Mouse (Mus musculus): ENCODE measurements at regions not wholly inside any gene's neighbourhood (a gene's known extent, or its start where the extent isn't known, plus 50 kb on each side); places are given as distances from the start of the nearest gene placed in this dataset.

- no peak for DNase-seq (ENCODE audit: low spot score)
- H3K36me3 ChIP-seq (replicated peaks; ENCODE audit: control insufficient read depth, insufficient read depth): no peaks in the 10 kb centered on the region
- 73% methylated on average over 4 of the region's 4 CpGs for whole genome bisulfite sequencing
- ATAC-seq (ENCODE audit: low FRiP score): no peak
- no peaks in the 10 kb centered on the region for H3K27me3 ChIP-seq (ENCODE audit: control insufficient read depth, insufficient read depth, low read length)
- H3K4me3 ChIP-seq (replicated peaks; ENCODE audit: low read length): no peak overlapping the region
- no peak overlapping the region for H3K27ac ChIP-seq
- no peaks in the 10 kb centered on the region for H3K9me3 ChIP-seq (ENCODE audit: control insufficient read depth, low read length)
- H3K9ac ChIP-seq: no peak overlapping the region
- H3K4me1 ChIP-seq (replicated peaks; ENCODE audit: control insufficient read depth, insufficient read depth, low read length): no peaks in the 10 kb centered on the region
- no peak overlapping the region for H3K4me2 ChIP-seq (replicated peaks)
Measured at GRCm38 (mm10) chr8:44812360-44812759, 122.9 kb upstream of the Fat1 start.

- 66% methylated on average over 13 of the region's 13 CpGs for WGBS
- H3K4me2 ChIP-seq (replicated peaks): no peak overlapping the region
Measured at GRCm38 (mm10) chr8:44817532-44818157, 117.6 kb upstream of the Fat1 start.

GRCm38 (mm10) chr8:44819270-44819669, 116.0 kb upstream of the Fat1 start:
- Histone ChIP-seq H3K27ac (no peak overlapping the region), H3K36me3 (replicated peaks; ENCODE audit: control insufficient read depth, insufficient read depth) (no peaks in the 10 kb centered on the region), H3K27me3 (ENCODE audit: control insufficient read depth, insufficient read depth, low read length) (no peaks in the 10 kb centered on the region), H3K9me3 (ENCODE audit: control insufficient read depth, low read length) (0 out of 2 replicates have a peak, but pooled peaks cover 5% of the 10 kb centered on the region), H3K9ac (no peak overlapping the region), H3K4me3 (replicated peaks; ENCODE audit: low read length) (no peak overlapping the region), H3K4me1 (replicated peaks; ENCODE audit: control insufficient read depth, insufficient read depth, low read length) (no peaks in the 10 kb centered on the region), H3K4me2 (replicated peaks) (no peak overlapping the region)
- no peak for DNase-seq (ENCODE audit: low spot score)
- ATAC-seq (ENCODE audit: low FRiP score): no peak
- 95% methylated on average over 3 of the region's 3 CpGs for WGBS

More at GRCm38 (mm10) chr8:44817532-44818157, 117.6 kb upstream of the Fat1 start:
- Histone ChIP-seq H3K36me3 (replicated peaks; ENCODE audit: control insufficient read depth, insufficient read depth) (no peaks in the 10 kb centered on the region), H3K9me3 (ENCODE audit: control insufficient read depth, low read length) (no peaks in the 10 kb centered on the region), H3K4me3 (replicated peaks; ENCODE audit: low read length) (no peak overlapping the region), H3K4me1 (replicated peaks; ENCODE audit: control insufficient read depth, insufficient read depth, low read length) (no peaks in the 10 kb centered on the region), H3K27me3 (ENCODE audit: control insufficient read depth, insufficient read depth, low read length) (no peaks in the 10 kb centered on the region), H3K9ac (no peak overlapping the region), H3K27ac (no peak overlapping the region)
- ATAC-seq (ENCODE audit: low FRiP score) (peak; percentile 34; the same call in 1 of the 2 replicates), DNase-seq (ENCODE audit: low spot score) (no peak)

GRCm38 (mm10) chr8:44819691-44820090, 115.6 kb upstream of the Fat1 start:
- H3K9me3 ChIP-seq (ENCODE audit: control insufficient read depth, low read length): 0 out of 2 replicates have a peak, but pooled peaks cover 5% of the 10 kb centered on the region
- WGBS: 89% methylated on average over 7 of the region's 7 CpGs
- H3K9ac ChIP-seq: no peak overlapping the region
- no peaks in the 10 kb centered on the region for H3K27me3 ChIP-seq (ENCODE audit: control insufficient read depth, insufficient read depth, low read length)
- no peak overlapping the region for H3K4me3 ChIP-seq (replicated peaks; ENCODE audit: low read length)
- H3K4me1 ChIP-seq (replicated peaks; ENCODE audit: control insufficient read depth, insufficient read depth, low read length): no peaks in the 10 kb centered on the region
- no peaks in the 10 kb centered on the region for H3K36me3 ChIP-seq (replicated peaks; ENCODE audit: control insufficient read depth, insufficient read depth)
- no peak for ATAC-seq (ENCODE audit: low FRiP score)
- H3K27ac ChIP-seq: no peak overlapping the region
- DNase-seq (ENCODE audit: low spot score): no peak
- H3K4me2 ChIP-seq (replicated peaks): no peak overlapping the region

GRCm38 (mm10) chr8:44825183-44825757, 110.0 kb upstream of the Fat1 start:
- 94% methylated on average over 6 of the region's 6 CpGs for WGBS
- no peaks in the 10 kb centered on the region for H3K36me3 ChIP-seq (replicated peaks; ENCODE audit: control insufficient read depth, insufficient read depth)
- 0 out of 2 replicates have a peak, but pooled peaks cover 3% of the 10 kb centered on the region for H3K4me1 ChIP-seq (replicated peaks; ENCODE audit: control insufficient read depth, insufficient read depth, low read length)
- DNase-seq (ENCODE audit: low spot score) (no peak), ATAC-seq (ENCODE audit: low FRiP score) (no peak)
- H3K27me3 ChIP-seq (ENCODE audit: control insufficient read depth, insufficient read depth, low read length): no peaks in the 10 kb centered on the region
- no peak overlapping the region for H3K9ac ChIP-seq
- no peak overlapping the region for H3K4me2 ChIP-seq (replicated peaks)
- H3K4me3 ChIP-seq (replicated peaks; ENCODE audit: low read length): no peak overlapping the region
- 0 out of 2 replicates have a peak, but pooled peaks cover 5% of the 10 kb centered on the region for H3K9me3 ChIP-seq (ENCODE audit: control insufficient read depth, low read length)
- H3K27ac ChIP-seq: no peak overlapping the region

- Histone ChIP-seq H3K4me3 (replicated peaks; ENCODE audit: low read length) (no peak overlapping the region), H3K27me3 (ENCODE audit: control insufficient read depth, insufficient read depth, low read length) (no peaks in the 10 kb centered on the region), H3K9me3 (ENCODE audit: control insufficient read depth, low read length) (0 out of 2 replicates have a peak, but pooled peaks cover 5% of the 10 kb centered on the region), H3K9ac (no peak overlapping the region), H3K4me2 (replicated peaks) (peak overlapping the region; percentile 28), H3K4me1 (replicated peaks; ENCODE audit: control insufficient read depth, insufficient read depth, low read length) (0 out of 2 replicates have a peak, but pooled peaks cover 3% of the 10 kb centered on the region), H3K27ac (no peak overlapping the region), H3K36me3 (replicated peaks; ENCODE audit: control insufficient read depth, insufficient read depth) (no peaks in the 10 kb centered on the region)
- 16% methylated on average over 13 of the region's 13 CpGs for WGBS
- DNase-seq (ENCODE audit: low spot score) (peak; percentile 73), ATAC-seq (ENCODE audit: low FRiP score) (peak; percentile 75; the same call in 1 of the 2 replicates)
Measured at GRCm38 (mm10) chr8:44826936-44827335, 108.3 kb upstream of the Fat1 start.

- H3K9me3 ChIP-seq (ENCODE audit: control insufficient read depth, low read length): 0 out of 2 replicates have a peak, but pooled peaks cover 4% of the 10 kb centered on the region
- H3K9ac ChIP-seq: no peak overlapping the region
- no peak overlapping the region for H3K4me2 ChIP-seq (replicated peaks)
- no peak for ATAC-seq (ENCODE audit: low FRiP score)
- no peaks in the 10 kb centered on the region for H3K27me3 ChIP-seq (ENCODE audit: control insufficient read depth, insufficient read depth, low read length)
- no peak for DNase-seq (ENCODE audit: low spot score)
- 85% methylated on average over 3 of the region's 3 CpGs for WGBS
- H3K4me1 ChIP-seq (replicated peaks; ENCODE audit: control insufficient read depth, insufficient read depth, low read length): 0 out of 2 replicates have a peak, but pooled peaks cover 3% of the 10 kb centered on the region
- no peak overlapping the region for H3K27ac ChIP-seq
- H3K36me3 ChIP-seq (replicated peaks; ENCODE audit: control insufficient read depth, insufficient read depth): no peaks in the 10 kb centered on the region
- no peak overlapping the region for H3K4me3 ChIP-seq (replicated peaks; ENCODE audit: low read length)
Measured at GRCm38 (mm10) chr8:44828026-44828425, 107.2 kb upstream of the Fat1 start.

- no peak overlapping the region for H3K4me2 ChIP-seq (replicated peaks)
- H3K27me3 ChIP-seq (ENCODE audit: control insufficient read depth, insufficient read depth, low read length): no peaks in the 10 kb centered on the region
- 88% methylated on average over 8 of the region's 8 CpGs for WGBS
- H3K9ac ChIP-seq: no peak overlapping the region
- no peak for ATAC-seq (ENCODE audit: low FRiP score)
- no peak overlapping the region for H3K27ac ChIP-seq
- H3K4me3 ChIP-seq (replicated peaks; ENCODE audit: low read length): no peak overlapping the region
- H3K4me1 ChIP-seq (replicated peaks; ENCODE audit: control insufficient read depth, insufficient read depth, low read length): peaks cover 5% of the 10 kb centered on the region; the same call in 1 of the 2 replicates
- H3K9me3 ChIP-seq (ENCODE audit: control insufficient read depth, low read length): no peaks in the 10 kb centered on the region
- H3K36me3 ChIP-seq (replicated peaks; ENCODE audit: control insufficient read depth, insufficient read depth): no peaks in the 10 kb centered on the region
- DNase-seq (ENCODE audit: low spot score): no peak
Measured at GRCm38 (mm10) chr8:44838431-44838830, 96.8 kb upstream of the Fat1 start.

GRCm38 (mm10) chr8:44839504-44840209, 95.6 kb upstream of the Fat1 start:
- Histone ChIP-seq H3K27me3 (ENCODE audit: control insufficient read depth, insufficient read depth, low read length) (no peaks in the 10 kb centered on the region), H3K27ac (no peak overlapping the region), H3K9ac (no peak overlapping the region), H3K4me3 (replicated peaks; ENCODE audit: low read length) (no peak overlapping the region), H3K4me1 (replicated peaks; ENCODE audit: control insufficient read depth, insufficient read depth, low read length) (peaks cover 5% of the 10 kb centered on the region; the same call in 1 of the 2 replicates), H3K9me3 (ENCODE audit: control insufficient read depth, low read length) (no peaks in the 10 kb centered on the region), H3K36me3 (replicated peaks; ENCODE audit: control insufficient read depth, insufficient read depth) (no peaks in the 10 kb centered on the region), H3K4me2 (replicated peaks) (no peak overlapping the region)
- 67% methylated on average over 13 of the region's 13 CpGs for WGBS
- DNase-seq (ENCODE audit: low spot score) (no peak), ATAC-seq (ENCODE audit: low FRiP score) (no peak)
